Mouse (Mus musculus) T-cell, adult 2 months (primary cell): ENCODE results near the gene Insl6.

Source experiments
- DNase-seq: peaks from one replicate; pipeline ENCODE4 v3.0.0; 2022; ENCODE audit warnings: low spot score

Gene Insl6

DNA sequence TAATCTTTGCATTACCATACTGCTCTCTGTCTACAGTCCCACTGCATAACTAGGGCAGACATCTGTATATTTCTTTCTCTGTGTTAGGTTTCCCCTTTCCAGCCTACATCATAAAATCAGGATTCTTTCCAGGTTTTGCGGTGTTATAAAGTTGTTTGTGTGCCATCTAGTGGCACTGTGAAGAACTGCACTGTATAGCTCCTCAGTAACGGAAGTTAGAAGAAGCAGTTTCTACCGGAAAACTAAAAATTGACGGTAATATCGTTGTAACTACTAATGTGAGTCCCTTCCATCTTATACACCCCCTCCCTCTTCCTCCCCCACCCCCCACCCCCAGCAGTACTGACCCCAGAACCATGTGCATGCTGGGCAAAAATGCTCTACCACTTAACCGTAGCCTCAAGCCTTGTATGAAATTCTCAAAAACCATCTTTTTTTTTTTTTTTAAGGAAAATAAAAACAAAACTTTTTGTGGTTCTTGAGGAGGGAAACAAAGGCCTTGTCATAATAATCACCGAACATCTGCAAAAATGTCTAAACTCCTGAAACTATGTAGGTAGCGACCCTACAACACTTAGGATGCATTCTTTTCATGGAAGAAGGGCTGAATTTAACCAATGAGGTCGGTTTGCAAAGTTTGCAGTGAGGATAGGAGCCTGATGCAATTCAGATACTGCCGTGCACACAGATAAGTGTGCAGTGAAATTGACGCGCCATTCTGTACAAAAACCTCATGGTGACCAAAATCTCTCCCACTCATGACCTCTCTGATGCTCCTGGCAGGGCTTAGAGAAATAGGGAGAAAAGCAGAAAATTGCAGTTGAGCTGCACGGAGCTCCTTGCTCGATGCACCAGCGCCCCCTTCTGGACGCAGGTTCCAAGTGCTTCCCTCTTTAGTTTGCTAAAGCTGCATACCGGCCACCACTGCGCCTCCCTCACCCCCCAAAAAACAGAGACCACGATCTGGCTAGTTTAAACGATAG, 30.0 kb upstream of the Insl6 start:
- DNase-seq = peak; percentile 82

- no peak for DNase-seq
Measured at GRCm38 (mm10) chr19:29350991-29351390, 25.8 kb upstream of the Insl6 start.

DNA sequence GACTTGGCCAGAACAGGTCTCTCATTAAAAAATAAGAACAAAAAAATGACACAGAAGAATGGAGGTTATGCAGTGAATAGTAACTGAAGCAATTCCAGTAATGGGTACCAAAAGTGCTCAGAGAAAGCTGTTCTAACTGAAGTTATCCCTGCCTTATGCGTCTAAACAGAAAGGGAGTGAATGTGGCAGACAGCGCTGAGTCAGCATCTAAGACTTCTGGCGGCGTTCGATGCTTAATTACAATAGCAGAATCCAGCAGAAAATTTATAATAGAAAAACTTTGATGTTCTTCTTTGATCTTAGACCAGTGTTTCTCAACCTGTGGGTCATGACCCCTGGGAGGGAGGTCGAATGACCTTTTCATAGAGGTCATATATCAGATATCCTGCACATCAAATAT, 20.5 kb upstream of the Insl6 start:
- DNase-seq = no peak

GRCm38 (mm10) chr19:29344868-29345267, 19.7 kb upstream of the Insl6 start:
- no peak for DNase-seq

DNA sequence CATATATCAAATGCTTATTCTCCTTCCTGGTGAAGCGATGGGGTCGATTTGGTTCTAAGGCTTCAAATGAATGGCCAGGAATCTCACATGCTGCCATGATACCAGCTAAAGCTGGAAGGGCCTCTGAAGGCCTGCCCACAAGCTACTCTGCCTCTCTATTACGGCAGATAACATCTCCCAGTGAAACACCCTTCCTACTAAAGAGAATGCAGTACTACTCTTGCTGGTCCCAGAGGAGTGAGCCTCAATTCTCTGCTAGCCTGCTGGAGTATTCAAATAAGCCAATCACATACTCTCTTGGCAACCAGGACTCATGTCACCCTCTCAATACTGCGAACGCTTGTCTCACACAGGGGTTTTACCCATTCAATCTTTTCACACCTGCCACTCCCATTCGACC, 17.1 kb upstream of the Insl6 start:
- DNase-seq = no peak

DNA sequence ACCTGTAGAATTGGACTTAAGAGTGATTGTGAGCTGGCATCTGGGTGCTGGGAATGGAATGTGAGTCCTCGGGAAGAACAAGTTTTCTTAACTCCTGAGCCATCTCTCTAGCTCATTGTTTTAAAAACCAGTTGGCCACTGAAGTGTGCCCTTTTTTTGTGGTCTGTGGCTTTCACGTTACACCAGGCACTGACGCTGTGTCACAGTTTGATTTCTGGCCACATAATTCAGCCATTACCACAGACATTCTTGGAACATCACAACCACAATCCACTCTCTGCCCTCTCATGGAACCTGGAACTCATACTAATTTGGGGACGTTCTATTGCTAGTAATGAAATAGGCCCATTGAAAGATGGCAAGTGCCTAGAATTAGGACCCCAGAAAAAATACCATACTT, 15.9 kb upstream of the Insl6 start:
- DNase-seq = no peak

DNA sequence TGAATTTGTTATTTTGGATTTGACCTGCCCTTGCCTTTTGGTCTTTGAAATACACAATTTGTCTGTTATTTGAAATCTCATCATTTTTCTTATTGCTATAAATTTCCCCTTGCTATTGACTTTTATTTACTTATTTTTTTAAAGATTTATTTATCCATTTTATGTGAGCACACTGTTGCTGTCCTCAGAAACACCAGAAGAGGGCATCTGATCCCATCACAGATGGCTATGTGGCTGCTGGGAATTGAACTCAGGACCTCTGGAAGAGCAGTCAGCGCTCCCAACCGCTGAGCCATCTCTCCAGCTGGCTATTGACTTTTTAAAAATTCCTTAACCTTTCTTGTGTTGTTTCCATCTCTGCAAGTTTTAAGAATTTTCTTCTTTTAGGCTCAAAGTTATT, 11.5 kb upstream of the Insl6 start:
- no peak for DNase-seq

- DNase-seq = no peak
Measured at GRCm38 (mm10) chr19:29334068-29334745, 9.1 kb upstream of the Insl6 start, which contains the start of gene Rln1. Gene Rln1 (minus strand): TSS chr19:29334670.

GRCm38 (mm10) chr19:29326822-29327552, 1.8 kb upstream of the Insl6 start:
- DNase-seq = no peak

- DNase-seq = no peak
Measured at GRCm38 (mm10) chr19:29326396-29326795, 1.2 kb upstream of the Insl6 start.

- DNase-seq = no peak
Measured at GRCm38 (mm10) chr19:29325852-29326180, 660 bp upstream of the Insl6 start.

DNA sequence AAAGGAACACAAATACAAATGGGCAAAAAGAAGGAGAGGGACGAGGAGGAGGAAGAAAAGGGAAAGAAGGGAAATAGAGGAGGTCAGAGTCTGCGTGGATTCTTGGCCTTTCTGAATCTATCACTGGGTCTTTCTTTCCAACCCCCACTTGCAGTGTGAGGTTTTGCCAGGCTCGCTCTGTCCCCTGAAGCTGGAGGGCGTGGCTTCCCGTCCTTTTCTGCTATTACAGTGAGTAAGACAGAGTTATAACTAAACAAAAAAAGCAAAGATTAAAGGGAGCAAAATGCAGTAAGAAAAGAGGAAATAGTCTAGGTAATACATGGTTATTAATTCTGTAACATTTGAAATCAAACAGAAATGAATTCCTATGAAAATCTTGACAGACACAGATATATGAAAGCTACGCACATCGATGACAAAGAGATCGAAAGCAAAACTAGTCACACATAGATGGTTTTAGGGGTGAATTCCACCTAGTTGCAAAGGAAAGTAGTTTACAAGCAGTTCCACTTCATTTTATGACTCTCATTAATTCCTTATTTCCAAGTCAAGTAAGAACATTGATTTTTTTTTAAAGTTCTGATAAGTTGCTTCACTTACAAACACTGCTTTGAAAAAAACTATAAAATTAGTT, 1.6 kb downstream of the Insl6 start:
- DNase-seq = peak; percentile 12

GRCm38 (mm10) chr19:29312661-29313060, 12.5 kb downstream of the Insl6 start:
- DNase-seq = no peak

GRCm38 (mm10) chr19:29311791-29312190, 13.4 kb downstream of the Insl6 start:
- no peak for DNase-seq

GRCm38 (mm10) chr19:29308832-29309231, 16.3 kb downstream of the Insl6 start:
- no peak for DNase-seq

DNA sequence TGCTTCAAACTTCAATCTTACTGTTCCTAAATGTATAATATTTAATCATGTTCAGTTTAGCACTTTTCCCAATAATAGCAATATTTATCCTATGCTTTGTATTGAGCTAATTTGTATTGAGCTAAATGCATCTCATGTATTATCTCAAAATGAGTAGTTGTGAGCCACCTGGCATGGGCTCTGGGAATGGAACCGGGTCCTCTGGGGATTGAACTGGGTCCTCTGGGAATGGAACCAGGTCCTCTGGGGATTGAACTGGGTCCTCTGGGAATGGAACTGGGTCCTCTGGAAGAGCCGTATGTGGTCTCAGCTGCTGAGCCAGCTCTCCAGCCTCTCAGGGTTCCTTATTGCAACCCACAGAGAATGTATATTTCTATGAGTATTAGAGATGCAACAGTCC, 23.0 kb downstream of the Insl6 start:
- no peak for DNase-seq

DNA sequence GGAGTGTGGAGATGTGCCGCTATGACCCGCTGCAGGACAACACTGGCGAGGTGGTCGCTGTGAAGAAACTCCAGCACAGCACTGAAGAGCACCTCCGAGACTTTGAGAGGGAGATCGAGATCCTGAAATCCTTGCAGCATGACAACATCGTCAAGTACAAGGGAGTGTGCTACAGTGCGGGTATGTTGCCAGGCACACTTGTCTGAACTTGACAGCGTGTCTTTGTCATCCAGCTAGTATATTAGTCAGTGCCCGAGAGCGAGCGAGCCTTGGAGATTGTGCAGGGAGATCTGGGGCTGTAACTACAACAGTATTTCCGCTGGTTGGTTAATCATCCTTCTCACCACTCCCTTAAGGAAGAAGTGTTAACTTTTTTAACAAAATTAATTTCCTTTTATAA, 24.2 kb downstream of the Insl6 start:
- DNase-seq = no peak

- DNase-seq = no peak
Measured at GRCm38 (mm10) chr19:29297366-29297765, 27.8 kb downstream of the Insl6 start.

- no peak for DNase-seq
Measured at GRCm38 (mm10) chr19:29296166-29296565, 29.0 kb downstream of the Insl6 start.

- DNase-seq = no peak
Measured at GRCm38 (mm10) chr19:29294756-29295155, 30.4 kb downstream of the Insl6 start.

DNA sequence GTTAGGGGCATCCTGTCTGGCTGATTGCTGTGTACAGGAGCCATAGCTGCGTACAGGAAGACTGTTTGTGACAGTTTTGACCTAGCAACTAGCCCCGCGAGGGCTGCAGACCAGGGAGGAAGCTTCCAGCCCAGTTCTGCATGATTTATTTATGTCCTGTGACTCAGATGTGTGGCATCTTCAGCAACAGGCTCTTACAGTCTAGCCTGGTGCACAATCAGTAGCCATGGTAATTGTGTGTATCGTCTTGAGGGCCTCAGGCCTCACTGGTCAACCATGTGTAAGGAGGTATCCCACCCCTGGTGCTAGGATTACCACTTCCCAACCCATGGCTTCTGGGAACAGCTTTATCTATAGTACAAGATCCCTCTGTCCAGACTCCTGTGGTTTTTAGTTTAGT, 32.6 kb downstream of the Insl6 start:
- no peak for DNase-seq

DNA sequence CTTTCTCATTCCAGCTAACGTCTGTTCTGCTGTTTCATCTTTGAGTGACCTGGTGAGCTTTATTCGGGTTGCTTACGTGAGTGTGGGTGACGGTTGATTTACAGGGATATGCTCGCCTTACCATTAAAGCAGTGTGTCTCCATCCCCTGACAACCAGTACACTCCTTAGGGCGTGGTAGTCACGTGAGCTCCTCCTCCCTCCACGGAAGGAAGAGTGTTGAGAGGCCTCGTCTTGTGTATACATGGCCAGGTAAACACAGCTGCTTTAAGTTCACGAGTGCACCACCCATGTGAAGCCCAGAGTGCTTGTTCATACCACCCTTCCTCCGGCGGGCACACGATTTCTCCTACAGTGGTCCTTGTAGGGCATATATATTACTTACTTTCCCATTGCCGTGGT, 33.6 kb downstream of the Insl6 start:
- DNase-seq = no peak
